Comparison of ENCODE assay signal across 8 mouse cellular contexts in the genomic region with DNA sequence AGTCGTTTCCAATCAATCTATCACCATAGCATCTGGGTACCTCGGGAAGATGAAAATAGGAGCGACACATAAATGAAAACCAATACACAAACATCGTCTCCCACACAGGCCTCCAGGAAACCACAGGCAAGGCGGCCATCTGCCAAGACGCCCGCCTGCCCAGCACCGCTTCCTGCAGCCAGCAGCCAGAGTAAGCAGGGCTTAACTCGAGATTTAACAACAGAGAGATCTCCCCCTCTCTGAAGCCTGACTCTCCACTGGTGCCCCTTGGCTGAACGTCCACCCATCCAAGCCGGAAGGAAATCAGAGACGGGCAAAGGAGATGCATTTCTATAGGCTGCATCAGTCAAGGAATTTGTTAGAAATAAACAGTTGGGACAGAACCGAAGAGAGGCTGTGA. TPM values are rescaled to one million over a fixed set of nuclear protein-coding genes. Genes with fewer than 3 reads are reported as not detected.
DNase-seq lines count a peak whose midpoint lies in the region; ATAC-seq and TF ChIP-seq lines count a peak whose summit lies in the region.

No protein-coding gene starts in this region.

- H3K4me1 ChIP-seq in liver, postnatal 0 days (ENCODE audit: insufficient read depth): peaks cover 13% of the 10 kb centered on the region
- peaks cover 22% of the 10 kb centered on the region for H3K4me1 ChIP-seq in intestine, embryonic 14.5 days (replicated peaks; ENCODE audit: control insufficient read depth, insufficient read depth, low read length)
- peaks cover 15% of the 10 kb centered on the region for H3K4me1 ChIP-seq in thymus, adult 2 months (replicated peaks; ENCODE audit: control insufficient read depth, insufficient read depth, low read length)

- TF ChIP-seq POLR2A in myocyte (IDR thresholded peaks at IDR 0.05; ENCODE audit: insufficient read length, low read depth): no peak
- no peak for TF ChIP-seq POLR2A in thymus, adult 2 months (IDR thresholded peaks at IDR 0.05; ENCODE audit: control insufficient read depth, extremely low read depth, insufficient read depth, low read length, poor library complexity)

- peaks cover 10% of the 10 kb centered on the region for H3K79me2 ChIP-seq in myocyte (ENCODE audit: control insufficient read depth, insufficient read depth)

- H3K9me3 ChIP-seq in liver, postnatal 0 days (ENCODE audit: low read length): no peaks in the 10 kb centered on the region; the same call in 1 of the 2 replicates
- H3K9me3 ChIP-seq in intestine, embryonic 14.5 days (ENCODE audit: control insufficient read depth, low read length): no peaks in the 10 kb centered on the region

- no peaks in the 10 kb centered on the region for H3K36me3 ChIP-seq in liver, postnatal 0 days (replicated peaks; ENCODE audit: insufficient read depth, low read length)
- H3K36me3 ChIP-seq in intestine, embryonic 14.5 days (ENCODE audit: control insufficient read depth, insufficient read depth, low read length): no peaks in the 10 kb centered on the region
- H3K36me3 ChIP-seq in myocyte (ENCODE audit: control insufficient read depth, insufficient read depth): no peaks in the 10 kb centered on the region
- no peaks in the 10 kb centered on the region for H3K36me3 ChIP-seq in thymus, adult 2 months (ENCODE audit: control insufficient read depth, insufficient read depth, low read length)

- no peak overlapping the region for H3K4me3 ChIP-seq in liver, postnatal 0 days (ENCODE audit: low read depth, low read length)
- no peak overlapping the region for H3K4me3 ChIP-seq in intestine, embryonic 14.5 days (ENCODE audit: low read depth, low read length)
- no peak overlapping the region for H3K4me3 ChIP-seq in myocyte
- no peak overlapping the region for H3K4me3 ChIP-seq in thymus, adult 2 months (ENCODE audit: control insufficient read depth, insufficient read depth, low read length)

- no peak for ATAC-seq in cerebellum, adult (ENCODE audit: insufficient number of reproducible peaks, low FRiP score, low TSS enrichment)
- no peak for ATAC-seq in liver, postnatal 0 days
- 0 out of 2 replicates have a peak, but pooled peaks have one; percentile 40 for ATAC-seq in intestine, embryonic 14.5 days (replicated peaks; ENCODE audit: low FRiP score, low TSS enrichment, low read depth)

- no peak for TF ChIP-seq EP300 in liver, postnatal 0 days (IDR thresholded peaks at IDR 0.05; ENCODE audit: low read depth)

- no peak for TF ChIP-seq CTCF in liver, postnatal 0 days (IDR thresholded peaks at IDR 0.05; ENCODE audit: low read depth)
- TF ChIP-seq CTCF in thymus, adult 2 months (IDR thresholded peaks at IDR 0.05; ENCODE audit: borderline replicate concordance, control insufficient read depth, extremely low read depth, insufficient read depth, low read length, poor library complexity): no peak

- H3K27ac ChIP-seq in liver, postnatal 0 days (ENCODE audit: low read depth): no peak overlapping the region
- peak overlapping the region; percentile 66 for H3K27ac ChIP-seq in intestine, embryonic 14.5 days (ENCODE audit: low read depth)
- no peak overlapping the region for H3K27ac ChIP-seq in thymus, adult 2 months (ENCODE audit: control insufficient read depth, insufficient read depth, low read length)

- H3ac ChIP-seq in myocyte (ENCODE audit: control insufficient read depth, insufficient read length): no peak overlapping the region

- peak; percentile 64 for DNase-seq in cerebellum, adult 11-12 months
- DNase-seq in liver: peak; percentile 27
- DNase-seq in liver, postnatal 0 days: no peak
- peak; percentile 71 for DNase-seq in intestine, embryonic 14.5 days (ENCODE audit: low spot score)
- DNase-seq in adrenal gland, postnatal 25 days: no peak
- DNase-seq in thymus, adult 2 months: no peak

- 19% methylated on average over 13 of the region's 13 CpGs for WGBS in liver, postnatal 0 days (ENCODE audit: insufficient replicate concordance)
- whole genome bisulfite sequencing in intestine, embryonic 14.5 days: 22% methylated on average over 13 of the region's 13 CpGs
- 4% methylated on average over 13 of the region's 13 CpGs for WGBS in thymus, adult 2 months

- H3K4me2 ChIP-seq in liver, postnatal 0 days (ENCODE audit: low read depth, low read length): no peak overlapping the region
- H3K4me2 ChIP-seq in intestine, embryonic 14.5 days (ENCODE audit: low read length): peak overlapping the region; percentile 16
- H3K4me2 ChIP-seq in myocyte (ENCODE audit: low read depth): peak overlapping the region; percentile 77

- H3K27me3 ChIP-seq in liver, postnatal 0 days (ENCODE audit: insufficient read depth, low read length): no peaks in the 10 kb centered on the region
- H3K27me3 ChIP-seq in intestine, embryonic 14.5 days (replicated peaks; ENCODE audit: control insufficient read depth, insufficient read depth, low read length): no peaks in the 10 kb centered on the region
- H3K27me3 ChIP-seq in myocyte (ENCODE audit: control insufficient read depth, insufficient read depth, insufficient read length): no peaks in the 10 kb centered on the region
- H3K27me3 ChIP-seq in thymus, adult 2 months (ENCODE audit: control insufficient read depth, insufficient read depth, low read length): no peaks in the 10 kb centered on the region

- no peak overlapping the region for H3K9ac ChIP-seq in liver, postnatal 0 days (replicated peaks)
- H3K9ac ChIP-seq in intestine, embryonic 14.5 days (ENCODE audit: low read length): no peak overlapping the region

TF ChIP-seq in myocyte, 11 proteins besides CTCF, POLR2A, EP300 and RAD21:
- no peak for TF ChIP-seq TCF3 (IDR thresholded peaks at IDR 0.05; ENCODE audit: insufficient read length, low read depth)
- TF ChIP-seq POLR2AphosphoS2 (IDR thresholded peaks at IDR 0.05; ENCODE audit: insufficient read length, low read depth): no peak
- TF ChIP-seq MYOG (IDR thresholded peaks at IDR 0.05; ENCODE audit: control insufficient read depth in 1 of 3, insufficient read depth in 1 of 3, insufficient read length in 2 of 3, low read depth in 2 of 3): peak in 1 of 3 experiments; percentile 40
- peak in 1 of 3 experiments; percentile 34 for TF ChIP-seq MYOD1 (IDR thresholded peaks at IDR 0.05; ENCODE audit: control insufficient read depth in 1 of 3, insufficient read length in 2 of 3, low read depth in 2 of 3)
- TF ChIP-seq E2F4 (IDR thresholded peaks at IDR 0.05; ENCODE audit: insufficient read depth): no peak
- no peak for TF ChIP-seq TCF12 (IDR thresholded peaks at IDR 0.05; ENCODE audit: insufficient read depth, poor library complexity, severe bottlenecking)
- TF ChIP-seq USF1 (IDR thresholded peaks at IDR 0.05; ENCODE audit: low read depth): no peak
- TF ChIP-seq CEBPB (IDR thresholded peaks at IDR 0.05; ENCODE audit: insufficient read depth, poor library complexity, severe bottlenecking): no peak

RNA-seq across cellular contexts. Expression of a gene that starts 21.1 kb away (rescaled TPM):
- polyA plus RNA-seq in liver, postnatal 0 days (2015; fragmentation: Nextera tagmentation; extraction: Ambion mirVana): 1.5 and 1.7 TPM in 2 replicates
- 2.2 and 3.6 TPM in 2 replicates for polyA plus RNA-seq in intestine, embryonic 14.5 days (2014; fragmentation: Nextera tagmentation; extraction: Ambion mirVana)
- 11.3 TPM for polyA plus RNA-seq in myocyte (2012; fragmentation: generic; extraction: Trizol)
- total RNA-seq in adrenal gland, postnatal 25 days (2021): 16.7 and 22.0 TPM in 2 replicates
- 4.4 and 5.5 TPM in 2 replicates for polyA plus RNA-seq in thymus, adult 2 months (2012; rRNA removed)

Comparison
In these comparisons a context has a peak if more than half of its experiments do, and no peak if none do; other contexts are left out.
1. DNase-seq: peak in cerebellum, adult 11-12 months (single experiment), liver (single experiment) and intestine, embryonic 14.5 days (single experiment); none in liver, postnatal 0 days (single experiment), adrenal gland, postnatal 25 days (single experiment) and thymus, adult 2 months (single experiment).